Mouse (Mus musculus) intestine, postnatal 0 days (tissue): ENCODE measurements at regions not wholly inside any gene's neighbourhood (a gene's known extent, or its start where the extent isn't known, plus 50 kb on each side); places are given as distances from the start of the nearest gene placed in this dataset.
"Not testable (repeated sequence)": the region's sequence is repeated elsewhere in the genome, so short reads cannot be mapped to it uniquely, and the experiment has no call there.

ENCODE experiments used
- ATAC-seq: fragments of 200-750 bp; cut with Nextera tagmentation; 2 replicates; pipeline ENCODE4 v1.8.0; 2017; ENCODE audit warnings: mild to moderate bottlenecking, moderate TSS enrichment, moderate library complexity
- H3K27ac ChIP-seq: fragments of 300-500 bp; sonication (generic); 2 replicates; pipeline ENCODE4 v1.5.1; 2014; ENCODE audit warnings: mild to moderate bottlenecking, low read depth, low read length, moderate library complexity
- H3K27me3 ChIP-seq: fragments of 300-500 bp; sonication (generic); replicated peaks from 2 replicates; pipeline ENCODE4 v1.6.1; 2014; ENCODE audit warnings: low read length, mixed read lengths; ENCODE audit not compliant: control insufficient read depth, insufficient read depth
- H3K36me3 ChIP-seq: fragments of 300-500 bp; sonication (generic); 2 replicates; pipeline ENCODE4 v1.6.1; 2014; ENCODE audit warnings: mild to moderate bottlenecking, moderate library complexity; ENCODE audit not compliant: control insufficient read depth, insufficient read depth
- H3K4me1 ChIP-seq: fragments of 300-500 bp; sonication (generic); replicated peaks from 2 replicates; pipeline ENCODE4 v1.6.1; 2014; ENCODE audit warnings: antibody characterized with exemption, low read length, mixed read lengths; ENCODE audit not compliant: control insufficient read depth, insufficient read depth
- H3K4me2 ChIP-seq: fragments of 300-500 bp; sonication (generic); replicated peaks from 2 replicates; pipeline ENCODE4 v1.6.1; 2014; ENCODE audit warnings: low read depth, mild to moderate bottlenecking, moderate library complexity
- H3K4me3 ChIP-seq: fragments of 300-500 bp; sonication (generic); 2 replicates; pipeline ENCODE4 v1.5.1; 2014; ENCODE audit warnings: low read depth, low read length
- H3K9ac ChIP-seq: fragments of 300-500 bp; sonication (generic); 2 replicates; pipeline ENCODE4 v1.6.1; 2014; ENCODE audit warnings: mild to moderate bottlenecking, low read depth, low read length
- H3K9me3 ChIP-seq: fragments of 300-500 bp; sonication (generic); 2 replicates; pipeline ENCODE4 v1.6.1; 2016; ENCODE audit warnings: mixed run types; ENCODE audit not compliant: control insufficient read depth
- CTCF ChIP-seq: sonication (generic); IDR thresholded peaks from 2 replicates; pipeline ENCODE4 v1.5.1; 2016; ENCODE audit warnings: low read depth, mild to moderate bottlenecking, control low read depth, antibody characterized with exemption, moderate library complexity
- WGBS: fragments of 180-500 bp; shearing (Covaris S2); extraction: QIAGEN DNeasy Blood & Tissue Kit; methylation state at CpG from one replicate; pipeline ENCODE4 v1.1.7; 2014; 5-methylcytosine and 5-hydroxymethylcytosine counted together

- no peak overlapping the region for H3K27ac ChIP-seq
- no peaks in the 10 kb centered on the region for H3K36me3 ChIP-seq
- H3K9me3 ChIP-seq: no peaks in the 10 kb centered on the region
- H3K4me3 ChIP-seq: no peak overlapping the region
- no peaks in the 10 kb centered on the region for H3K4me1 ChIP-seq
- H3K4me2 ChIP-seq: no peak overlapping the region
- TF ChIP-seq CTCF: peak; percentile 66
- no peaks in the 10 kb centered on the region for H3K27me3 ChIP-seq
- 89% methylated on average over 1 of the region's 1 CpGs for WGBS
- H3K9ac ChIP-seq: no peak overlapping the region
- ATAC-seq: no peak
Measured at GRCm38 (mm10) chr12:39621266-39621665, 416.6 kb downstream of the Arl4a start.

- no peak overlapping the region for H3K27ac ChIP-seq
- no peak for ATAC-seq
- H3K36me3 ChIP-seq: no peaks in the 10 kb centered on the region
- H3K9me3 ChIP-seq: no peaks in the 10 kb centered on the region
- WGBS: 52% methylated on average over 3 of the region's 3 CpGs
- no peak overlapping the region for H3K9ac ChIP-seq
- no peaks in the 10 kb centered on the region for H3K27me3 ChIP-seq
- H3K4me1 ChIP-seq: no peaks in the 10 kb centered on the region
- TF ChIP-seq CTCF: no peak
- H3K4me2 ChIP-seq: no peak overlapping the region
- H3K4me3 ChIP-seq: no peak overlapping the region
Measured at GRCm38 (mm10) chr12:39605289-39605688, 432.5 kb downstream of the Arl4a start.

GRCm38 (mm10) chr12:39604723-39605122, 433.1 kb downstream of the Arl4a start:
- H3K4me2 ChIP-seq: no peak overlapping the region
- 83% methylated on average over 4 of the region's 4 CpGs for WGBS
- no peaks in the 10 kb centered on the region for H3K36me3 ChIP-seq
- ATAC-seq: no peak
- no peak overlapping the region for H3K27ac ChIP-seq
- TF ChIP-seq CTCF: no peak
- no peaks in the 10 kb centered on the region for H3K27me3 ChIP-seq
- H3K4me3 ChIP-seq: no peak overlapping the region
- H3K9ac ChIP-seq: no peak overlapping the region
- H3K4me1 ChIP-seq: no peaks in the 10 kb centered on the region
- H3K9me3 ChIP-seq: no peaks in the 10 kb centered on the region

- H3K4me1 ChIP-seq: no peaks in the 10 kb centered on the region
- H3K9me3 ChIP-seq: no peaks in the 10 kb centered on the region
- H3K9ac ChIP-seq: no peak overlapping the region
- 14% methylated on average over 1 of the region's 1 CpGs for WGBS
- no peak overlapping the region for H3K4me2 ChIP-seq
- no peak for TF ChIP-seq CTCF
- H3K27ac ChIP-seq: no peak overlapping the region
- no peaks in the 10 kb centered on the region for H3K36me3 ChIP-seq
- no peaks in the 10 kb centered on the region for H3K27me3 ChIP-seq
- ATAC-seq: no peak
- H3K4me3 ChIP-seq: no peak overlapping the region
Measured at GRCm38 (mm10) chr12:39594726-39595125, 443.1 kb downstream of the Arl4a start.

- H3K9ac ChIP-seq, H3K4me1 ChIP-seq, H3K27me3 ChIP-seq, H3K4me3 ChIP-seq, ATAC-seq, H3K9me3 ChIP-seq, H3K36me3 ChIP-seq, H3K27ac ChIP-seq, H3K4me2 ChIP-seq: not testable (repeated sequence)
Measured at GRCm38 (mm10) chr12:39593781-39594180, 444.0 kb downstream of the Arl4a start.

- Histone ChIP-seq H3K9ac (no peak overlapping the region), H3K4me1 (no peaks in the 10 kb centered on the region), H3K9me3 (no peaks in the 10 kb centered on the region), H3K27me3 (no peaks in the 10 kb centered on the region), H3K36me3 (no peaks in the 10 kb centered on the region), H3K4me2 (no peak overlapping the region), H3K4me3 (no peak overlapping the region), H3K27ac (no peak overlapping the region)
- WGBS: 54% methylated on average over 5 of the region's 5 CpGs
- TF ChIP-seq CTCF: no peak
- ATAC-seq: no peak
Measured at GRCm38 (mm10) chr12:39587204-39587909, 450.5 kb downstream of the Arl4a start.

- no peak for TF ChIP-seq CTCF
- H3K27ac ChIP-seq: no peak overlapping the region
- H3K4me3 ChIP-seq: no peak overlapping the region
- ATAC-seq: no peak
- no peaks in the 10 kb centered on the region for H3K4me1 ChIP-seq
- no peak overlapping the region for H3K9ac ChIP-seq
- WGBS: 88% methylated on average over 4 of the region's 4 CpGs
- H3K4me2 ChIP-seq: no peak overlapping the region
- no peaks in the 10 kb centered on the region for H3K9me3 ChIP-seq
- H3K36me3 ChIP-seq: no peaks in the 10 kb centered on the region
- H3K27me3 ChIP-seq: no peaks in the 10 kb centered on the region
Measured at GRCm38 (mm10) chr12:39586163-39586562, 451.7 kb downstream of the Arl4a start.
